Comparison of ENCODE assay signal across 8 mouse cellular contexts in genomic region chr8:123478456-123479218, GRCm38 (mm10). TPM values are rescaled to one million over a fixed set of nuclear protein-coding genes. Genes with fewer than 3 reads are reported as not detected.
DNase-seq lines count a peak whose midpoint lies in the region; ATAC-seq and TF ChIP-seq lines count a peak whose summit lies in the region.

No protein-coding gene starts in this region.

- DNase-seq in adrenal gland, adult (ENCODE audit: inconsistent age in 2 of 2, low spot score in 1 of 2): peak; percentile 13 to 75
- no peak for DNase-seq in adrenal gland, postnatal 10 days
- peak in 1 of 2 experiments; percentile 15 for DNase-seq in spleen, adult 2 months (ENCODE audit: low read depth in 1 of 2, low spot score in 2 of 2)
- DNase-seq in spleen, postnatal 14 days (ENCODE audit: low spot score in 2 of 2): no peak
- no peak for DNase-seq in forebrain, postnatal 0 days
- DNase-seq in liver, postnatal 0 days: peak; percentile 39
- no peak for DNase-seq in gastrocnemius, postnatal 10 days

- no peak for TF ChIP-seq POLR2A in spleen, adult 2 months (IDR thresholded peaks at IDR 0.05; ENCODE audit: low read depth, low read length)

- peaks cover 2% of the 10 kb centered on the region for H3K36me3 ChIP-seq in spleen, adult 2 months (ENCODE audit: control insufficient read depth, insufficient read depth, low read length)
- H3K36me3 ChIP-seq in forebrain, postnatal 0 days (ENCODE audit: insufficient read depth): peaks cover 18% of the 10 kb centered on the region
- peaks cover 15% of the 10 kb centered on the region; the same call in 1 of the 2 replicates for H3K36me3 ChIP-seq in liver, postnatal 0 days (replicated peaks; ENCODE audit: insufficient read depth, low read length)

- H3K27ac ChIP-seq in spleen, adult 2 months (ENCODE audit: insufficient read depth, low read length): no peak overlapping the region; the same call in 1 of the 2 replicates
- H3K27ac ChIP-seq in forebrain, postnatal 0 days (ENCODE audit: low read depth, low read length): peak overlapping the region; percentile 96
- peak overlapping the region; percentile 95 for H3K27ac ChIP-seq in liver, postnatal 0 days (ENCODE audit: low read depth)

- H3K4me2 ChIP-seq in forebrain, postnatal 0 days (ENCODE audit: low read depth): peak overlapping the region; percentile 62
- H3K4me2 ChIP-seq in liver, postnatal 0 days (ENCODE audit: low read depth, low read length): peak overlapping the region; percentile 95

- H3K4me1 ChIP-seq in spleen, adult 2 months (ENCODE audit: control insufficient read depth, insufficient read depth, insufficient read length): peaks cover 4% of the 10 kb centered on the region; the same call in 1 of the 2 replicates
- 0 out of 2 replicates have a peak, but pooled peaks cover 7% of the 10 kb centered on the region for H3K4me1 ChIP-seq in forebrain, postnatal 0 days (ENCODE audit: insufficient read depth)
- peaks cover 21% of the 10 kb centered on the region for H3K4me1 ChIP-seq in liver, postnatal 0 days (ENCODE audit: insufficient read depth)

- no peaks in the 10 kb centered on the region for H3K9me3 ChIP-seq in forebrain, postnatal 0 days (ENCODE audit: low read length)
- H3K9me3 ChIP-seq in liver, postnatal 0 days (ENCODE audit: low read length): no peaks in the 10 kb centered on the region

- H3K9ac ChIP-seq in forebrain, postnatal 0 days: peak overlapping the region; percentile 87
- H3K9ac ChIP-seq in liver, postnatal 0 days (replicated peaks): peak overlapping the region; percentile 84

- WGBS in spleen, adult 2 months: 26% methylated on average over 16 of the region's 16 CpGs
- WGBS in forebrain, postnatal 0 days: 36% methylated on average over 16 of the region's 16 CpGs
- WGBS in liver, postnatal 0 days (ENCODE audit: insufficient replicate concordance): 29% methylated on average over 16 of the region's 16 CpGs

- no peak for TF ChIP-seq CTCF in spleen, adult 2 months (IDR thresholded peaks at IDR 0.05; ENCODE audit: extremely low read depth, insufficient read depth, insufficient read length, insufficient replicate concordance)
- TF ChIP-seq CTCF in forebrain, postnatal 0 days (IDR thresholded peaks at IDR 0.05; ENCODE audit: low read depth): no peak
- no peak for TF ChIP-seq CTCF in liver, postnatal 0 days (IDR thresholded peaks at IDR 0.05; ENCODE audit: low read depth)

- no peak for TF ChIP-seq EP300 in liver, postnatal 0 days (IDR thresholded peaks at IDR 0.05; ENCODE audit: low read depth)

- H3K4me3 ChIP-seq in spleen, adult 2 months (ENCODE audit: extremely low read depth, insufficient read depth, insufficient read length): peak overlapping the region; percentile 88
- peak overlapping the region; percentile 87 for H3K4me3 ChIP-seq in forebrain, postnatal 0 days (ENCODE audit: low read depth, low read length)
- peak overlapping the region; percentile 97 for H3K4me3 ChIP-seq in liver, postnatal 0 days (ENCODE audit: low read depth, low read length)

- no peaks in the 10 kb centered on the region for H3K27me3 ChIP-seq in spleen, adult 2 months (ENCODE audit: control insufficient read depth, insufficient read depth, low read length)
- H3K27me3 ChIP-seq in forebrain, postnatal 0 days (ENCODE audit: insufficient read depth, low read length): no peaks in the 10 kb centered on the region
- H3K27me3 ChIP-seq in liver, postnatal 0 days (ENCODE audit: insufficient read depth, low read length): no peaks in the 10 kb centered on the region

- ATAC-seq in forebrain, postnatal 0 days: peak; percentile 2; the same call in 1 of the 2 replicates
- ATAC-seq in liver, postnatal 0 days: peak; percentile 13
- peak; percentile 28 for ATAC-seq in neutrophil, adult 5-6 weeks (ENCODE audit: extremely low read depth, insufficient number of reproducible peaks, low FRiP score, poor library complexity, severe bottlenecking)

RNA-seq across cellular contexts. Expression of gene Afg3l1, which starts 0.9 kb away (rescaled TPM):
- 10 to 100 TPM; 66.9 to 70.8 TPM for total RNA-seq in adrenal gland, postnatal 10 days (2021)
- polyA plus RNA-seq in spleen, adult 2 months (2012; rRNA removed): 14.4 and 17.3 TPM in 2 replicates
- total RNA-seq in forebrain, postnatal 0 days (2014; rRNA removed): 14.7 and 20.1 TPM in 2 replicates
- polyA plus RNA-seq in forebrain, postnatal 0 days (2015; fragmentation: Nextera tagmentation; extraction: Ambion mirVana): 32.0 and 40.7 TPM in 2 replicates
- polyA plus RNA-seq in liver, postnatal 0 days (2015; fragmentation: Nextera tagmentation; extraction: Ambion mirVana): 22.0 and 24.3 TPM in 2 replicates
- 12.8 and 17.9 TPM in 2 replicates for total RNA-seq in neutrophil, adult 5-6 weeks (2017)
- 10 to 100 TPM; 34.3 to 37.5 TPM for total RNA-seq in gastrocnemius, postnatal 10 days (2021)

RNA-seq across cellular contexts. Expression of gene Dbndd1, which starts 36.6 kb away (rescaled TPM):
- total RNA-seq in adrenal gland, postnatal 10 days (2021): under 1 TPM; 0.60 to 0.73 TPM
- not detected in 2 replicates for polyA plus RNA-seq in spleen, adult 2 months (2012; rRNA removed)
- total RNA-seq in forebrain, postnatal 0 days (2014; rRNA removed): 69.5 and 106 TPM in 2 replicates
- polyA plus RNA-seq in forebrain, postnatal 0 days (2015; fragmentation: Nextera tagmentation; extraction: Ambion mirVana): 70.8 and 74.5 TPM in 2 replicates
- not detected in 2 replicates for polyA plus RNA-seq in liver, postnatal 0 days (2015; fragmentation: Nextera tagmentation; extraction: Ambion mirVana)
- 0.58 TPM in 1 of 2 replicates, not detected in the other for total RNA-seq in neutrophil, adult 5-6 weeks (2017)
- total RNA-seq in gastrocnemius, postnatal 10 days (2021): under 1 TPM; 0.14 to 0.18 TPM

RNA-seq across cellular contexts. Expression of gene Gas8, which starts 40.0 kb away (rescaled TPM):
- 10 to 100 TPM; 11.0 to 12.9 TPM for total RNA-seq in adrenal gland, postnatal 10 days (2021)
- polyA plus RNA-seq in spleen, adult 2 months (2012; rRNA removed): 2.3 and 2.8 TPM in 2 replicates
- 32.7 and 33.7 TPM in 2 replicates for total RNA-seq in forebrain, postnatal 0 days (2014; rRNA removed)
- polyA plus RNA-seq in forebrain, postnatal 0 days (2015; fragmentation: Nextera tagmentation; extraction: Ambion mirVana): 46.2 and 51.9 TPM in 2 replicates
- polyA plus RNA-seq in liver, postnatal 0 days (2015; fragmentation: Nextera tagmentation; extraction: Ambion mirVana): 2.7 and 2.9 TPM in 2 replicates
- total RNA-seq in neutrophil, adult 5-6 weeks (2017): 2.3 and 4.3 TPM in 2 replicates
- 1 to 10 TPM; 5.8 to 7.8 TPM for total RNA-seq in gastrocnemius, postnatal 10 days (2021)

RNA-seq across cellular contexts. Expression of gene Def8, which starts 55.3 kb away (rescaled TPM):
- total RNA-seq in adrenal gland, postnatal 10 days (2021): 10 to 100 TPM; 33.2 to 40.3 TPM
- polyA plus RNA-seq in spleen, adult 2 months (2012; rRNA removed): 13.5 and 14.9 TPM in 2 replicates
- total RNA-seq in forebrain, postnatal 0 days (2014; rRNA removed): 35.8 and 41.4 TPM in 2 replicates
- 35.0 and 36.4 TPM in 2 replicates for polyA plus RNA-seq in forebrain, postnatal 0 days (2015; fragmentation: Nextera tagmentation; extraction: Ambion mirVana)
- 10.1 and 11.6 TPM in 2 replicates for polyA plus RNA-seq in liver, postnatal 0 days (2015; fragmentation: Nextera tagmentation; extraction: Ambion mirVana)
- 5.0 and 6.2 TPM in 2 replicates for total RNA-seq in neutrophil, adult 5-6 weeks (2017)
- total RNA-seq in gastrocnemius, postnatal 10 days (2021): 10 to 100 TPM; 35.8 to 37.6 TPM

Comparison
In these comparisons a context has a peak if more than half of its experiments do, and no peak if none do; other contexts are left out.
1. DNase-seq: peak in adrenal gland, adult (2 of 2) and liver, postnatal 0 days (single experiment); none in adrenal gland, postnatal 10 days (single experiment), spleen, postnatal 14 days (0 of 2), forebrain, postnatal 0 days (single experiment) and gastrocnemius, postnatal 10 days (single experiment).
2. RNA of gene Dbndd1, which starts 36.6 kb away (total RNA-seq): 69.5 to 106 TPM in forebrain, postnatal 0 days; 0.60 to 0.73 TPM in adrenal gland, postnatal 10 days, 0.58 TPM in neutrophil, adult 5-6 weeks and 0.14 to 0.18 TPM in gastrocnemius, postnatal 10 days; every median in the first group is over 10 times any median in the second.
3. Peak in every context shown above with its lines, with median percentiles within 50 percentile points of each other: H3K4me3 ChIP-seq and ATAC-seq.